Mouse (Mus musculus) neural tube, embryonic 11.5 days (tissue): ENCODE results near the gene Gm3512. TPM values are rescaled to one million over a fixed set of nuclear protein-coding genes. Genes with fewer than 3 reads are reported as not detected.
"Not testable (repeated sequence)": the region's sequence is repeated elsewhere in the genome, so short reads cannot be mapped to it uniquely, and the experiment has no call there.

Experiments
- ATAC-seq: fragments of 200-750 bp; cut with Nextera tagmentation; 2 replicates; pipeline ENCODE4 v1.8.0; 2017; ENCODE audit warnings: moderate number of reproducible peaks, mild to moderate bottlenecking, moderate TSS enrichment, moderate library complexity; ENCODE audit not compliant: insufficient read depth, low FRiP score, low TSS enrichment
- DNase-seq: peaks from one replicate; pipeline ENCODE4 v3.0.0-alpha.2; 2015; ENCODE audit warnings: low spot score
- H3K27ac ChIP-seq: fragments of 300-500 bp; sonication (generic); 2 replicates; pipeline ENCODE4 v1.5.1; 2014; ENCODE audit warnings: low read depth, mild to moderate bottlenecking, low read length
- H3K27me3 ChIP-seq: fragments of 300-500 bp; sonication (generic); 2 replicates; pipeline ENCODE4 v1.6.1; 2014; ENCODE audit warnings: mild to moderate bottlenecking, low read length, mixed read lengths; ENCODE audit not compliant: control insufficient read depth, insufficient read depth
- H3K36me3 ChIP-seq: fragments of 300-500 bp; sonication (generic); 2 replicates; pipeline ENCODE4 v1.6.1; 2014; ENCODE audit warnings: mild to moderate bottlenecking, low read length, moderate library complexity, mixed read lengths; ENCODE audit not compliant: control insufficient read depth, insufficient read depth
- H3K4me1 ChIP-seq: fragments of 300-500 bp; sonication (generic); 2 replicates; pipeline ENCODE4 v1.6.1; 2014; ENCODE audit warnings: low read length, mixed read lengths; ENCODE audit not compliant: control insufficient read depth, insufficient read depth
- H3K4me2 ChIP-seq: fragments of 300-500 bp; sonication (generic); 2 replicates; pipeline ENCODE4 v1.6.1; 2014; ENCODE audit warnings: low read depth, mild to moderate bottlenecking, moderate library complexity
- H3K4me3 ChIP-seq: fragments of 300-500 bp; sonication (generic); 2 replicates; pipeline ENCODE4 v1.5.1; 2014; ENCODE audit warnings: low read depth, low read length
- H3K9ac ChIP-seq: fragments of 300-500 bp; sonication (generic); 2 replicates; pipeline ENCODE4 v1.6.1; 2014; ENCODE audit warnings: mild to moderate bottlenecking, low read length
- H3K9me3 ChIP-seq: fragments of 300-500 bp; sonication (generic); 2 replicates; pipeline ENCODE4 v1.6.1; 2016; ENCODE audit warnings: low read length; ENCODE audit not compliant: control insufficient read depth
- WGBS: fragments of 180-500 bp; shearing (Covaris S2); extraction: QIAGEN DNeasy Blood & Tissue Kit; methylation state at CpG from one replicate; pipeline ENCODE4 v1.1.7; 2014; 5-methylcytosine and 5-hydroxymethylcytosine counted together
- polyA plus RNA-seq: library from polyadenylated mRNA; unstranded; fragments of >200 nt; fragmentation: Nextera tagmentation; extraction: Ambion mirVana; gene quantifications from 2 replicates; pipeline ENCODE4 v1.2.1, GENCODE M21; 2014

Gene Gm3512
- 3.8 and 4.2 TPM in 2 replicates for polyA plus RNA-seq

DNA sequence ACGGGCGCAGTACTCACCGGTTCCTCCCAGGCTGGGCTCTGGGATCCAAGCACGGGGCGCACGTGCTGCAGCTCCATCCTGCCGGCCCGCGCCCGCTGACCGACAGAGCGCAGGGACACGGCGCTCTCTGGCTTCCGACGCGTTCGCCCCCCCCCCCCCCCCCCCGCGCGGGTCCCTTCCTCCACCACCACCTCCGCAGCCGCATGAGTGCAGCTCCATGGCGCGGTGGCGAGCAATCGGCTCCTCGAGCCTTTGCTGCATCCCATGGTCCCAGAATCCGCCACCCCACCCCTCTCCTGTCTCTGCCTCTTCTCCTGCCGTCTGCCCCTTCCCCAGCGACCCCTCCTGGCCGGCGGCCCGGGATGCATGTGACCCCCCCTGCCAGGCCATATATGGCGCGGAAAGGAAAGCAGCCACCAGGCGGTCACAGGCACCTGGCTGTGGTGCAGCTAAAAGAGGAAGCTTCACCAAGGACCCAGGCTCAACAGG lies at the start of gene Gm3512:
TSS of gene Gm3512 (minus strand) at position 51 of the 489 bp plus-strand sequence.
- H3K27ac ChIP-seq, H3K4me3 ChIP-seq, H3K4me1 ChIP-seq, H3K9ac ChIP-seq, H3K4me2 ChIP-seq, DNase-seq, H3K36me3 ChIP-seq, H3K27me3 ChIP-seq, ATAC-seq, H3K9me3 ChIP-seq: not testable (repeated sequence)
- whole genome bisulfite sequencing, result no CpG with 5 or more reads among the region's 37 CpGs

DNA sequence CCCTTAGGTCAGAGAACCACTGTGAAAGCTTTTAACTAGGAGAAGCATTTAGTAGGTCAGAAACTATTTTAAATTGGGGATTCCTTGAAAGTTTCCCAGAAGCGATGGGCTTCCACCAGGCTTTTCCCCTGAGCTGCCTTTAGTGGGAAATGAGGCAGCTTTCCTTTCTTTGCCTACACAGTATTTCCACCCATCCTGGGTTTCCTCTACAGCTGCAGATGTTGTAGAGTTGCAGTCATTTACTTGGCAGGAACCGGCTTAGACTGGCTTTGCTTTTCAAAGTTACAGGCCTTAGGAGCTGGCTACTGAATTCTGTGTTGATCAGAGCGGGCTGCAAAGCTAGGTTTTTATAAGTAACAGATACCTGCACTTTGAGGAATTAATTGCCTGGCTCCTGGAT lies 25.7 kb upstream of the Gm3512 start:
- WGBS, result 56% methylated on average over 1 of the region's 3 CpGs
- not testable (repeated sequence) for H3K4me1 ChIP-seq, ATAC-seq

DNA sequence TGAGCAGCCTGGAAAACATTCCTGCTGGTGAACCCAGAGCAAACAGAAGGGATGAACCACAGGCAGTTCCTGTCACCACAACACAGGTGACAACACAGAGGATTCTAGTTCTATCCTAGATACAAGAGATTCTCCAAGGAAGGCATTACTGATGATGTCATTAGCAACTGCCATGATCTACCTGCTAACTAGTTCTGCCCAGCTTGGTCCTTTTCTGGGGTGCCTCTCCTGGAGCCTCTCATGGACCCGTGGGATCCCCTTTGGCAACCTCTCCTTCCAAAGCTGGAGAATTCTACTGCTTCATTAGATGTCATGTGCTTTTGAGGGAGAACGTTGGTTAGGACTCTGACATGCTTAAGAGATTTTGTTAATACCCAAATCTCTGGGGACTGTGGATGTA lies 20.1 kb upstream of the Gm3512 start, which contains the start of gene Gm16434:
TSS of gene Gm16434 (minus strand) at position 101 of the 400 bp plus-strand sequence.
- not testable (repeated sequence) for H3K9me3 ChIP-seq, H3K27me3 ChIP-seq, H3K36me3 ChIP-seq, H3K9ac ChIP-seq, H3K4me1 ChIP-seq, H3K4me2 ChIP-seq, H3K27ac ChIP-seq, ATAC-seq, DNase-seq, H3K4me3 ChIP-seq
- no CpG with 5 or more reads among the region's 2 CpGs for WGBS

More for the DNA sequence above, 25.7 kb upstream of the Gm3512 start:
- not testable (repeated sequence) for H3K36me3 ChIP-seq, H3K9ac ChIP-seq, H3K27ac ChIP-seq, H3K9me3 ChIP-seq, H3K27me3 ChIP-seq, H3K4me2 ChIP-seq, DNase-seq, H3K4me3 ChIP-seq

DNA sequence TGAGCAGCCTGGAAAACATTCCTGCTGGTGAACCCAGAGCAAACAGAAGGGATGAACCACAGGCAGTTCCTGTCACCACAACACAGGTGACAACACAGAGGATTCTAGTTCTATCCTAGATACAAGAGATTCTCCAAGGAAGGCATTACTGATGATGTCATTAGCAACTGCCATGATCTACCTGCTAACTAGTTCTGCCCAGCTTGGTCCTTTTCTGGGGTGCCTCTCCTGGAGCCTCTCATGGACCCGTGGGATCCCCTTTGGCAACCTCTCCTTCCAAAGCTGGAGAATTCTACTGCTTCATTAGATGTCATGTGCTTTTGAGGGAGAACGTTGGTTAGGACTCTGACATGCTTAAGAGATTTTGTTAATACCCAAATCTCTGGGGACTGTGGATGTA lies 49.0 kb downstream of the Gm3512 start, which contains the start of gene Gm6676:
TSS of gene Gm6676 (minus strand) at position 101 of the 400 bp plus-strand sequence.
- H3K4me1 ChIP-seq, H3K4me2 ChIP-seq, H3K36me3 ChIP-seq, H3K4me3 ChIP-seq, ATAC-seq, H3K9ac ChIP-seq, DNase-seq, H3K27me3 ChIP-seq, H3K27ac ChIP-seq, H3K9me3 ChIP-seq: not testable (repeated sequence)
- WGBS, result no CpG with 5 or more reads among the region's 2 CpGs

DNA sequence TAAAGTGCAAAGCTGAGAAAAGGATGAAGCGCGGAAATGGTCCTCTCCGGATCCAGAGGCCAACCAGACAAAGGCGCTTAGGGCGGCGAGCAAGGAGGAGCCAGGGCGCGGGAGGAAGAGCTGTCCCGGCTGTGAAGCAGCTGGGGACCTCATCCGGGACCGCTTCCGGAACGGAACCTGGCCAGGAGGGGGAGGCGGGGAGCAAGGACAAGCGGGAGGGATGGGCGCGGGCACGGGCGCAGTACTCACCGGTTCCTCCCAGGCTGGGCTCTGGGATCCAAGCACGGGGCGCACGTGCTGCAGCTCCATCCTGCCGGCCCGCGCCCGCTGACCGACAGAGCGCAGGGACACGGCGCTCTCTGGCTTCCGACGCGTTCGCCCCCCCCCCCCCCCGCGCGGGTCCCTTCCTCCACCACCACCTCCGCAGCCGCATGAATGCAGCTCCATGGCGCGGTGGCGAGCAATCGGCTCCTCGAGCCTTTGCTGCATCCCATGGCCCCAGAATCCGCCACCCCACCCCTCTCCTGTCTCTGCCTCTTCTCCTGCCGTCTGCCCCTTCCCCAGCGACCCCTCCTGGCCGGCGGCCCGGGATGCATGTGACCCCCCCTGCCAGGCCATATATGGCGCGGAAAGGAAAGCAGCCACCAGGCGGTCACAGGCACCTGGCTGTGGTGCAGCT lies 69.1 kb downstream of the Gm3512 start:
- not testable (repeated sequence) for H3K27ac ChIP-seq, H3K4me1 ChIP-seq, H3K27me3 ChIP-seq, H3K36me3 ChIP-seq, H3K9me3 ChIP-seq
- Histone ChIP-seq H3K9ac (peak overlapping the region; percentile 48), H3K4me2 (peak overlapping the region; percentile 32), H3K4me3 (peak overlapping the region; percentile 39)
- ATAC-seq (peak; percentile 68; the same call in 1 of the 2 replicates), DNase-seq (peak; percentile 51)
- WGBS, result 0% methylated on average over 6 of the region's 54 CpGs

Other genes starting within 250 kb of the Gm3512 start
- gene Gm6356, start 200.7 kb downstream of the Gm3512 start, polyA plus RNA-seq, result not detected in 2 replicates
- gene Gm10406, start 147.1 kb downstream of the Gm3512 start, polyA plus RNA-seq, result 0.76 and 0.96 TPM in 2 replicates
- gene Gm3685, start 129.6 kb downstream of the Gm3512 start, polyA plus RNA-seq, result not detected in 2 replicates
- gene Gm3696, start 73.9 kb downstream of the Gm3512 start, polyA plus RNA-seq, result 2.2 and 4.1 TPM in 2 replicates
- gene Gm6676, start 49.1 kb downstream of the Gm3512 start, polyA plus RNA-seq, result not detected in 2 replicates
- not detected in 2 replicates for gene Gm16434, start 20.0 kb upstream of the Gm3512 start, polyA plus RNA-seq
- gene Gm3727, start 90.2 kb upstream of the Gm3512 start, polyA plus RNA-seq, result not detected in 2 replicates
- gene Gm3739, start 140.5 kb upstream of the Gm3512 start, polyA plus RNA-seq, result 1.5 and 2.4 TPM in 2 replicates
- gene Gm5797, start 157.9 kb upstream of the Gm3512 start, polyA plus RNA-seq, result not detected in 2 replicates
- gene Gm8374, start 190.6 kb upstream of the Gm3512 start, polyA plus RNA-seq, result not detected in 2 replicates